Mouse (Mus musculus): ENCODE data around the gene Rps6kl1.
A peak's percentile ranks its signal among the peaks of the same experiment; 100 is the strongest.

DNA sequence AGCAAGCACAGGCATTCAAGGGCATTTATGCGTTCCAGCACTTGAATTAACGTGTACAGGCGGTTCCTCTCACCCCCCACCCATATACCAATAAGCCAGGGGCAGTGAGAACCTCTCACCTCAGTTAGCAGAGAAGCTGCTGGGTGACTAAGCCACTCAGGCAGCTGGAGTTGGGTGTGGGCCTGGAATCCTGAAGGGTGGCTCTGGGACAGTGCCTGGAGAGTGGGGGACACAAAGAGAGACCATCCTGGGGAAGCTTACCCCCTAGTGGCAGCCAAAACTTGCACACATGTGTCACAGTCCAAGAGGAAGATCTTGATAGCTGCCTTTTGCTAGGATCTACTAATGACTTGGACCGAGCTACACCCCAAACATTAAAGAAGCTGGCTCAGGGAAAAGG is 14.4 kb downstream of the Rps6kl1 start:
- TF ChIP-seq EP300 (IDR thresholded peaks at IDR 0.05; ENCODE audit: low read length) (no peak), CTCF (conservative IDR thresholded peaks at IDR 0.05 in 1 of 2, IDR thresholded peaks at IDR 0.05 in 1 of 2; ENCODE audit: low read depth in 2 of 2, low read length in 2 of 2) (peak in 1 of 2 experiments; percentile 37; a peak in 2 of 4 replicates), POLR2A (IDR thresholded peaks at IDR 0.05; ENCODE audit: low read depth, low read length) (no peak), PAX5 (IDR thresholded peaks at IDR 0.05; ENCODE audit: low read length) (no peak), MXI1 (IDR thresholded peaks at IDR 0.05; ENCODE audit: low read depth, low read length) (no peak), SIN3A (IDR thresholded peaks at IDR 0.05; ENCODE audit: low read length) (no peak), RCOR1 (conservative IDR thresholded peaks at IDR 0.05; ENCODE audit: low read depth, low read length) (no peak), MAX (IDR thresholded peaks at IDR 0.05; ENCODE audit: low read length) (no peak)
